Mouse (Mus musculus) E14TG2a.4 (cell line): ENCODE measurements around the gene Timd2.

Experiments used
- CTCF ChIP-seq: conservative IDR thresholded peaks from 2 replicates; pipeline ENCODE4 v1.5.1; 2014; ENCODE audit warnings: low read length
- POU5F1 ChIP-seq: IDR thresholded peaks from 2 replicates; pipeline ENCODE4 v1.6.1; 2014; ENCODE audit warnings: low read length, borderline replicate concordance

GRCm38 (mm10) chr11:46741716-46742115 lies 34.9 kb upstream of the Timd2 start:
- TF ChIP-seq CTCF (no peak), POU5F1 (no peak)
